Mouse (Mus musculus) CH12.LX (cell line): ENCODE data around the gene Gna11. TPM values are rescaled to one million over a fixed set of nuclear protein-coding genes. Genes with fewer than 3 reads are reported as not detected.

ENCODE experiments used
- DNase-seq: peaks from one replicate; pipeline ENCODE4 v3.0.0-alpha.2; 2013; ENCODE audit errors: extremely low read depth
- H3K27ac ChIP-seq: 2 replicates; pipeline ENCODE4 v1.5.1; 2012; ENCODE audit warnings: low read depth, mild to moderate bottlenecking, control low read depth, moderate library complexity; ENCODE audit not compliant: insufficient read depth
- H3K27me3 ChIP-seq: replicated peaks from 2 replicates; pipeline ENCODE3; 2012; ENCODE audit warnings: inconsistent platforms
- H3K36me3 ChIP-seq, 2 experiments: replicated peaks in 1 of 2; 2 replicates each; pipeline versions ENCODE3 to v1.6.1; 2012; ENCODE audit warnings: inconsistent platforms in 1 of 2, low read length in 1 of 2, mild to moderate bottlenecking in 1 of 2, mixed read lengths in 1 of 2, moderate library complexity in 1 of 2; ENCODE audit not compliant: control insufficient read depth in 1 of 2, insufficient read depth in 1 of 2
- H3K4me1 ChIP-seq, 2 experiments: 2 replicates each; pipeline ENCODE4 v1.6.1; 2012; ENCODE audit warnings: inconsistent platforms in 1 of 2, moderate library complexity in 1 of 2; ENCODE audit not compliant: insufficient read depth in 2 of 2, control insufficient read depth in 1 of 2
- H3K4me2 ChIP-seq: 2 replicates; pipeline ENCODE4 v1.6.1; 2012; ENCODE audit warnings: low read depth, mild to moderate bottlenecking, control low read depth; ENCODE audit not compliant: poor library complexity, insufficient read depth, severe bottlenecking
- H3K4me3 ChIP-seq, 3 experiments: fragments of 150-350 bp in 1 of 3; sonication (generic) in 1 of 3; replicated peaks in 1 of 3; 2 replicates each; pipeline versions ENCODE3 to v1.5.1; 2011 to 2012; ENCODE audit warnings: low read depth in 2 of 3, low read length in 2 of 3, mild to moderate bottlenecking in 2 of 3, moderate library complexity in 2 of 3, control low read depth in 1 of 3, improper control_type of control experiment in 1 of 3, inconsistent platforms in 1 of 3, mixed read lengths in 1 of 3; ENCODE audit not compliant: poor library complexity in 1 of 3
- H3K79me2 ChIP-seq: replicated peaks from 2 replicates; pipeline ENCODE4 v1.6.1; 2012; ENCODE audit warnings: mild to moderate bottlenecking, moderate library complexity; ENCODE audit not compliant: control insufficient read depth, poor library complexity, insufficient read depth, severe bottlenecking; ENCODE audit errors: extremely low read depth
- H3K9ac ChIP-seq: 2 replicates; pipeline ENCODE4 v1.6.1; 2012; ENCODE audit warnings: low read depth, mild to moderate bottlenecking, control low read depth, moderate library complexity; ENCODE audit not compliant: insufficient read depth
- H3K9me3 ChIP-seq: replicated peaks from 2 replicates; pipeline ENCODE3; 2012; ENCODE audit warnings: low read length, inconsistent platforms, mixed read lengths
- BHLHE40 ChIP-seq: IDR thresholded peaks from 2 replicates; pipeline ENCODE4 v1.6.1; 2011; ENCODE audit warnings: mild to moderate bottlenecking, low read depth, low read length, improper control_type of control experiment
- CHD2 ChIP-seq: IDR thresholded peaks from 2 replicates; pipeline ENCODE4 v1.6.1; 2011; ENCODE audit warnings: low read length, improper control_type of control experiment
- CTCF ChIP-seq, 2 experiments: IDR thresholded peaks in 1 of 2; conservative IDR thresholded peaks in 1 of 2; 2 replicates each; pipeline ENCODE4 v1.5.1; 2011 to 2012; ENCODE audit warnings: low read depth in 2 of 2, low read length in 2 of 2, improper control_type of control experiment in 1 of 2, inconsistent platforms in 1 of 2, mild to moderate bottlenecking in 1 of 2, moderate library complexity in 1 of 2
- E2F4 ChIP-seq: IDR thresholded peaks from 2 replicates; pipeline ENCODE4 v1.6.1; 2011; ENCODE audit warnings: low read depth, low read length, improper control_type of control experiment; ENCODE audit not compliant: insufficient replicate concordance
- EP300 ChIP-seq: IDR thresholded peaks from 2 replicates; pipeline ENCODE4 v1.6.1; 2011; ENCODE audit warnings: low read length, improper control_type of control experiment
- ETS1 ChIP-seq: conservative IDR thresholded peaks from 2 replicates; pipeline ENCODE4 v1.6.1; 2012; ENCODE audit warnings: low read depth, mild to moderate bottlenecking, inconsistent platforms, low read length, improper control_type of control experiment, moderate library complexity
- GABPA ChIP-seq: IDR thresholded peaks from 2 replicates; pipeline ENCODE4 v1.6.1; 2012; ENCODE audit warnings: low read depth, low read length, improper control_type of control experiment, inconsistent platforms; ENCODE audit not compliant: insufficient replicate concordance
- HCFC1 ChIP-seq: IDR thresholded peaks from 2 replicates; pipeline ENCODE4 v1.6.1; 2012; ENCODE audit warnings: low read depth, mild to moderate bottlenecking, inconsistent platforms, low read length, improper control_type of control experiment
- JUND ChIP-seq: conservative IDR thresholded peaks from 2 replicates; pipeline ENCODE4 v1.6.1; 2011; ENCODE audit warnings: low read depth, low read length, improper control_type of control experiment
- MAZ ChIP-seq: IDR thresholded peaks from 2 replicates; pipeline ENCODE4 v1.6.1; 2012; ENCODE audit warnings: low read depth, mild to moderate bottlenecking, inconsistent platforms, low read length, improper control_type of control experiment, moderate library complexity
- MXI1 ChIP-seq: IDR thresholded peaks from 2 replicates; pipeline ENCODE4 v1.6.1; 2011; ENCODE audit warnings: mild to moderate bottlenecking, low read depth, low read length, improper control_type of control experiment
- MYC ChIP-seq: IDR thresholded peaks from 2 replicates; pipeline ENCODE4 v1.6.1; 2011; ENCODE audit warnings: low read depth, mild to moderate bottlenecking, improper control_type of control experiment, low read length
- PAX5 ChIP-seq: IDR thresholded peaks from 2 replicates; pipeline ENCODE4 v1.6.1; 2012; ENCODE audit warnings: low read length, inconsistent platforms, mixed read lengths
- POLR2A ChIP-seq: IDR thresholded peaks from 2 replicates; pipeline ENCODE4 v1.6.1; 2011; ENCODE audit warnings: low read depth, mild to moderate bottlenecking, improper control_type of control experiment, low read length
- POLR2AphosphoS2 ChIP-seq: IDR thresholded peaks from 2 replicates; pipeline ENCODE4 v1.6.1; 2011; ENCODE audit warnings: low read depth, low read length, improper control_type of control experiment
- RAD21 ChIP-seq: IDR thresholded peaks from 2 replicates; pipeline ENCODE4 v1.6.1; 2011; ENCODE audit warnings: low read depth, mild to moderate bottlenecking, low read length, improper control_type of control experiment, moderate library complexity
- SIN3A ChIP-seq: IDR thresholded peaks from 2 replicates; pipeline ENCODE4 v1.6.1; 2012; ENCODE audit warnings: low read length, improper control_type of control experiment, inconsistent platforms
- SMC3 ChIP-seq: IDR thresholded peaks from 2 replicates; pipeline ENCODE4 v1.6.1; 2011; ENCODE audit warnings: low read depth, low read length, improper control_type of control experiment
- TCF12 ChIP-seq: IDR thresholded peaks from 2 replicates; pipeline ENCODE4 v1.6.1; 2014; ENCODE audit warnings: low read depth, mild to moderate bottlenecking, inconsistent platforms, low read length, improper control_type of control experiment
- USF2 ChIP-seq: conservative IDR thresholded peaks from 2 replicates; pipeline ENCODE4 v1.6.1; 2011; ENCODE audit warnings: low read depth, low read length, improper control_type of control experiment
- ZC3H11A ChIP-seq: IDR thresholded peaks from 2 replicates; pipeline ENCODE4 v1.6.1; 2012; ENCODE audit warnings: low read depth, mild to moderate bottlenecking, inconsistent platforms, low read length, improper control_type of control experiment
- ZMIZ1 ChIP-seq: IDR thresholded peaks from 2 replicates; pipeline ENCODE4 v1.6.1; 2012; ENCODE audit warnings: low read depth, mild to moderate bottlenecking, inconsistent platforms, low read length, improper control_type of control experiment
- dilution Hi-C: fragments of 300-500 bp; cut with MboI; formaldehyde crosslinking; loops from 2 replicates; pipeline ENCODE4 v1.14.3; 2020; ENCODE audit warnings: low sequenced_read_pairs; ENCODE audit not compliant: extremely low pct_unique_long_range_greater_than_20kb, extremely low pct_ligation_motif_present
- in situ Hi-C: fragments of 300-500 bp; cut with MboI; formaldehyde crosslinking; loops from 3 replicates; pipeline ENCODE4 v1.14.3; 2019; ENCODE audit warnings: low sequenced_read_pairs, low pct_ligation_motif_present, low pct_unique_long_range_greater_than_20kb, mixed read lengths
- polyA plus RNA-seq: library from polyadenylated mRNA; unstranded; fragments of >175 nt; gene quantifications from 2 replicates; pipeline ENCODE4 v1.2.1, GENCODE M21; 2012; ENCODE audit warnings: low read depth; ENCODE audit not compliant: insufficient read length
- total RNA-seq, 2 experiments: library from RNA; depleted of rRNA; stranded (reverse); fragments of 300-350 nt in 1 of 2; fragments of >200 nt in 1 of 2; gene quantifications; 2 replicates each; pipeline ENCODE4 v1.2.3; 2012 to 2014

Gene Gna11
- total and polyA plus RNA-seq, 3 experiments: 4.3 to 8.7 (median 7.2) TPM

- dilution Hi-C loops: no loop called here
- Histone ChIP-seq H3K79me2 (peaks cover 12% of the 10 kb centered on the region), H3K4me2 (peak overlapping the region; percentile 32), H3K4me3 (peak overlapping the region in 1 of 3 experiments; percentile 73), H3K36me3 (peaks cover 5 to 46% of the 10 kb centered on the region in 2 experiments), H3K9ac (peak overlapping the region; percentile 98; the same call in 1 of the 2 replicates), H3K27ac (no peak overlapping the region), H3K4me1 (peaks cover 10 to 54% of the 10 kb centered on the region in 2 experiments; a peak in 3 of 4 replicates), H3K9me3 (no peaks in the 10 kb centered on the region), H3K27me3 (peaks cover 5% of the 10 kb centered on the region)
- in situ Hi-C loops: no loop called here
- no peak for DNase-seq
- TF ChIP-seq USF2 (no peak), JUND (no peak), TCF12 (no peak), PAX5 (no peak)
Measured at GRCm38 (mm10) chr10:81543633-81544032, 1.4 kb downstream of the Gna11 start.

- H3K9me3 ChIP-seq: no peaks in the 10 kb centered on the region
- no peak for DNase-seq
- H3K27ac ChIP-seq: no peak overlapping the region
- TF ChIP-seq RAD21: no peak
- TF ChIP-seq USF2: no peak
- no peak for TF ChIP-seq CHD2
- no peak for TF ChIP-seq ZC3H11A
- no peak for TF ChIP-seq SMC3
- TF ChIP-seq CTCF (conservative IDR thresholded peaks at IDR 0.05 in 1 of 2, IDR thresholded peaks at IDR 0.05 in 1 of 2; ENCODE audit: low read depth in 2 of 2, low read length in 2 of 2): no peak
- TF ChIP-seq GABPA: no peak
- no peak for TF ChIP-seq SIN3A
- TF ChIP-seq POLR2A: no peak
- TF ChIP-seq HCFC1: no peak
- TF ChIP-seq ZMIZ1: no peak
- no peak for TF ChIP-seq MAZ
- no peak for TF ChIP-seq POLR2AphosphoS2
- no peak for TF ChIP-seq E2F4
- TF ChIP-seq ETS1: no peak
- TF ChIP-seq TCF12: no peak
- no peak for TF ChIP-seq MYC
- no peak for TF ChIP-seq MXI1
- no peak for TF ChIP-seq EP300
- no peak for TF ChIP-seq BHLHE40
- peaks cover 2% of the 10 kb centered on the region for H3K27me3 ChIP-seq
- no peak overlapping the region for H3K9ac ChIP-seq
- dilution Hi-C loops: no loop called here
- H3K4me1 ChIP-seq: peaks cover 12 to 62% of the 10 kb centered on the region in 2 experiments; a peak in 3 of 4 replicates
- no peak overlapping the region for H3K4me2 ChIP-seq
- in situ Hi-C loops: no loop called here
- H3K4me3 ChIP-seq: no peak overlapping the region
- peaks cover 5 to 51% of the 10 kb centered on the region in 2 experiments for H3K36me3 ChIP-seq
- H3K79me2 ChIP-seq: peaks cover 12% of the 10 kb centered on the region
Measured at GRCm38 (mm10) chr10:81542727-81543460, 2.1 kb downstream of the Gna11 start.
